Mouse (Mus musculus) lung, adult 2 months (tissue): Measurements from ENCODE around the gene Ift140.

Experiments used
- CTCF ChIP-seq: fragments of 200-500 bp; IDR thresholded peaks from 2 replicates; pipeline ENCODE4 v1.5.1; 2011; ENCODE audit warnings: mild to moderate bottlenecking, low read length, control low read depth; ENCODE audit not compliant: insufficient read depth
- POLR2A ChIP-seq: fragments of 200-500 bp; IDR thresholded peaks from 2 replicates; pipeline ENCODE4 v1.6.1; 2011; ENCODE audit warnings: low read depth, mild to moderate bottlenecking, control low read depth, low read length, borderline replicate concordance; ENCODE audit errors: extremely low read depth

GRCm38 (mm10) chr17:25044879-25045278 lies 29.0 kb downstream of the Ift140 start:
- TF ChIP-seq POLR2A (no peak), CTCF (no peak)
